Mouse (Mus musculus): Measurements from ENCODE around the gene Trem3. TPM values are rescaled to one million over a fixed set of nuclear protein-coding genes. Genes with fewer than 3 reads are reported as not detected.

The Trem3 gene
- not detected for polyA plus RNA-seq (2017; shearing (Covaris generic))

DNA sequence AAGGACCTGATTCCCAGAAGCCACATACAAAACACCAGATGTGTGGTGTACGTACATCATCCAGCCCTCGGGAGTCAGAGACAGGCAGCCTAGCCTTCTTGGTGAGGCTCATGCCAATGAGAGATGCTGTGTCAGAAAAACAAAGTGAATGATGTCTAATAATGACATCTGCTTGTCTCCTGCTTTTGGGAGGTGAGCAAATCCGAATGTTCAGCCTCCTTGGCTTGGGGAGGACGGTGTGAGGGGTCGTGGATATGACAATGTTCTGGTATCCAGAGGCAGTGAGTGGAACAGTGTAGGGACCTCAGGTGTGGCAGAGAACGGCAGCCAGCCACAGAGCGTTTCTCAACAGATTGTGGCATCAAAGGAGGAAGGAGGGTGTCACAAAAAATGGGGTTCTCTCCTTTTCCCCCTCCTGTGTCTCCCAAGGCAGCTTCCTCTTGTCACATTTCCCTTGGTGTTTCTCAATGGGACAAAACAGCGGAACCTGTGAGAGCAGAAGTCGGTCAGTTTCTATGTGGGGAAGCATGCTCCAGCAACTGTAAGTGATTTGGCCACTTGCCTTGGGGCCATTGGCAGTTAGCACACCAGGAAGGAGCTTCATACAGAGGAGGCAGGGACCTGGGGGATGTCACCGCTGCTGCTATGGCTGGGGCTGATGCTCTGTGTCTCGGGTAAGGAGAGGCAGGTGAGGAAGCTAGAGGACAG is at the start of gene Trem3:
Gene Trem3 (plus strand): TSS at position 557 of the 708 bp plus-strand sequence.

DNA sequence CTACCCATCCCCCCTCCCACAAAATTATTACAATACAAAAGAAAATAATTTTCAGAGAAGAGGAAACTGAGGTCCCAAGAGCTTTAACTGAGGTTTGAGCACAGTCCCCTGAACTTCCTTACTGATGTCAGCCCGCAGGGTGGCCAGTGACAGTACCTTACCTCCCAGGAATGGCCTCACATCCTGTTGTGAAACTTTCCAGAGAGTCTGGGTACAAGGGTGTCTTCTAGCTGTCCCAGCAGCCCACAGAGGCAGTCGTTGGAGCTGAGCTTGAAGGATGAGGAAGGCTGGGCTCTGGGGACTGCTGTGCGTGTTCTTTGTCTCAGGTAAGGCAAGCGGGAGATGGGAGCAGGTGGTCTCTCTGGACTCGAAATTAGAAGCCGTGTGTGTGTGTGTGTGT is 15.1 kb upstream of the Trem3 start, which contains the start of gene Trem1:
Gene Trem1 (plus strand): TSS at position 251 of the 400 bp plus-strand sequence.

DNA sequence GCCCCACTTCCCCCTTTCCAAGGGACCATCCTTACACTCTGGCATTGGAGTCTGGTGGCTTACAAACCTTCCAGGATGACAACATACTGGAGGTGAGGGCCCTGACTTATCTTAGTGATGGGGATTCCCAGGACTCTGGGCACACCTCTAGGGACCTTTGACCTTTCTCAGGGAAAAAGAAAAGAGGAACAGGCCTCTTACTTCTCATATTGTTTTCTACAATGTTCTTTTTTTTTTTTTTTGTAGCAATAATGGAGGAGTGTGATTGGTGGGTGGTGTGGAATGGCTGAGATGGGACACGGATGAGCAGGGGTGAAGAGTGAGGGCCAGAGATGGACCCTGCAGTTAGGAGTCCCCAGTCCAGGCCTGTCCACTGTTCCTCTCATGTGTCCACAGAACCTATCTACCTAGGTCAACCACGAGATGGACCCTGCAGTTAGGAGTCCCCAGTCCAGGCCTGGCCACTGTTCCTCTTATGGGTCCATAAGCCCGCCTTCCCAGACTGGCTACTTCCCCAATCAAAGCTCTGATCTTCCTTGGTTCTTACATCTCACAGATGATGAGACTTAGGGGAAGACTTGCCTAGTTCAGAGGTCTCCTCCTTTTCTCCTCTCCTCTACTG is 16.3 kb downstream of the Trem3 start, which contains the start of gene Treml4:
Gene Treml4 (plus strand): TSS at position 555 of the 622 bp plus-strand sequence.

DNA sequence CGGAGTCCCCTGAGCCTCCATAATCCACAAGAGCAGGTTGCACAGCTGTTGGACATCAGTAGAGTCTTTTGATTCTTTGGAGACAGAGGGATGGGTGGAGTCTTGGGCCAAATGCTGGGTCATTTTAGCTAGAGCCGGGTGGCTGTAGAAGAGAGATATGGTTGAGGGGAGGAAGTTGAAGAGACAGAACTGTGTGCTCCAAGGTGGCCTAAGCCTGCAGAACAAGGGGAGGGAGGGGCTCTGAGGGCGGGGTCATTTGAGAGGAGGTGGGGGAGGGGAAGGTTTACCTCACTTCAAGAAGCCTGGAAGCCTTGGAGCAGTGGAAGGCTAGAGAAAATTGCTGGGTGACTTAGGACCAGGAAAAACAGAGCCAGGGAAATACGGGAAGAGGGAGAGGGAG is 51.6 kb downstream of the Trem3 start, which contains the start of gene Treml2:
Gene Treml2 (plus strand): TSS at position 296 of the 400 bp plus-strand sequence.

Other genes with a start within 250 kb of the Trem3 start
- not detected for gene 1700122O11Rik, start 209.5 kb upstream of the Trem3 start, polyA plus RNA-seq (2017; shearing (Covaris generic))
- gene 1700067P10Rik, start 158.5 kb upstream of the Trem3 start, polyA plus RNA-seq (2017; shearing (Covaris generic)) = not detected
- not detected for gene 9830107B12Rik, start 101.5 kb upstream of the Trem3 start, polyA plus RNA-seq (2017; shearing (Covaris generic))
- 0.16 TPM for gene A530064D06Rik, start 80.5 kb upstream of the Trem3 start, polyA plus RNA-seq (2017; shearing (Covaris generic))
- 0.21 TPM for gene Trem1, start 15.0 kb upstream of the Trem3 start, polyA plus RNA-seq (2017; shearing (Covaris generic))
- gene Treml4, start 16.5 kb downstream of the Trem3 start, polyA plus RNA-seq (2017; shearing (Covaris generic)) = 0.94 TPM
- 1.7 TPM for gene Treml2, start 51.7 kb downstream of the Trem3 start, polyA plus RNA-seq (2017; shearing (Covaris generic))
- gene B430306N03Rik, start 68.4 kb downstream of the Trem3 start, polyA plus RNA-seq (2017; shearing (Covaris generic)) = 0.96 TPM
- not detected for gene Trem2, start 98.6 kb downstream of the Trem3 start, polyA plus RNA-seq (2017; shearing (Covaris generic))
- not detected for gene Treml1, start 112.1 kb downstream of the Trem3 start, polyA plus RNA-seq (2017; shearing (Covaris generic))
- 9.6 TPM for gene Nfya, start 162.1 kb downstream of the Trem3 start, polyA plus RNA-seq (2017; shearing (Covaris generic))
- 58.5 TPM for gene Oard1, start 162.2 kb downstream of the Trem3 start, polyA plus RNA-seq (2017; shearing (Covaris generic))
- 18.2 TPM for gene Apobec2, start 185.2 kb downstream of the Trem3 start, polyA plus RNA-seq (2017; shearing (Covaris generic))
- gene Tspo2, start 203.7 kb downstream of the Trem3 start, polyA plus RNA-seq (2017; shearing (Covaris generic)) = 0.32 TPM
- 7.1 TPM for gene Unc5cl, start 207.1 kb downstream of the Trem3 start, polyA plus RNA-seq (2017; shearing (Covaris generic))